Mouse (Mus musculus) lung, adult 18-20 months (tissue): Measurements from ENCODE around the gene Olfr1442.
"Not testable (repeated sequence)": the region's sequence is repeated elsewhere in the genome, so short reads cannot be mapped to it uniquely, and the experiment has no call there.

Source experiments
- DNase-seq, 2 experiments: peaks; one replicate each; pipeline ENCODE4 v3.0.0; 2022; ENCODE audit warnings: mixed read lengths in 2 of 2

Olfr1442 gene

GRCm38 (mm10) chr19:12670139-12670538, at the start of gene Olfr1442:
Gene Olfr1442 (plus strand): TSS chr19:12670439.
- DNase-seq = no peak

GRCm38 (mm10) chr19:12633176-12633575, 37.1 kb upstream of the Olfr1442 start, which contains the start of gene Glyat:
Gene Glyat (plus strand): TSS chr19:12633308.
- DNase-seq = no peak

GRCm38 (mm10) chr19:12634259-12634658, 36.0 kb upstream of the Olfr1442 start:
- no peak for DNase-seq

- DNase-seq = no peak
Observed at GRCm38 (mm10) chr19:12634963-12635362, 35.3 kb upstream of the Olfr1442 start.

- DNase-seq = no peak
Observed at GRCm38 (mm10) chr19:12636863-12637262, 33.4 kb upstream of the Olfr1442 start.

- DNase-seq = no peak
Observed at GRCm38 (mm10) chr19:12638049-12638448, 32.2 kb upstream of the Olfr1442 start.

GRCm38 (mm10) chr19:12649511-12649910, 20.7 kb upstream of the Olfr1442 start:
- no peak for DNase-seq

- DNase-seq = no peak
Observed at GRCm38 (mm10) chr19:12666156-12666555, 4.1 kb upstream of the Olfr1442 start.

- not testable (repeated sequence) for DNase-seq
Observed at GRCm38 (mm10) chr19:12668601-12669000, 1.6 kb upstream of the Olfr1442 start.

- no peak for DNase-seq
Observed at GRCm38 (mm10) chr19:12671051-12671450, 812 bp downstream of the Olfr1442 start.

- DNase-seq = no peak
Observed at GRCm38 (mm10) chr19:12677812-12678211, 7.6 kb downstream of the Olfr1442 start, which contains the start of gene Olfr1443. Gene Olfr1443 (plus strand): TSS chr19:12678112.

GRCm38 (mm10) chr19:12684638-12685037, 14.4 kb downstream of the Olfr1442 start:
- DNase-seq = no peak

GRCm38 (mm10) chr19:12685231-12685630, 15.0 kb downstream of the Olfr1442 start:
- DNase-seq = no peak

- DNase-seq = no peak
Observed at GRCm38 (mm10) chr19:12695590-12695989, 25.4 kb downstream of the Olfr1442 start, which contains the start of gene Keg1. Gene Keg1 (plus strand): TSS chr19:12695786.

- no peak for DNase-seq
Observed at GRCm38 (mm10) chr19:12696221-12696620, 26.0 kb downstream of the Olfr1442 start.

- no peak for DNase-seq
Observed at GRCm38 (mm10) chr19:12708458-12708857, 38.2 kb downstream of the Olfr1442 start.

GRCm38 (mm10) chr19:12708986-12709385, 38.7 kb downstream of the Olfr1442 start:
- DNase-seq = no peak

GRCm38 (mm10) chr19:12719189-12719588, 49.0 kb downstream of the Olfr1442 start:
- DNase-seq = no peak

- no peak for DNase-seq
Observed at GRCm38 (mm10) chr19:12720463-12720862, 50.2 kb downstream of the Olfr1442 start.

- DNase-seq = not testable (repeated sequence)
Observed at GRCm38 (mm10) chr19:12720919-12721318, 50.7 kb downstream of the Olfr1442 start.

- not testable (repeated sequence) for DNase-seq
Observed at GRCm38 (mm10) chr19:12721596-12721995, 51.4 kb downstream of the Olfr1442 start.

- DNase-seq = peak; percentile 26 to 39
Observed at GRCm38 (mm10) chr19:12722308-12722707, 52.1 kb downstream of the Olfr1442 start.

GRCm38 (mm10) chr19:12725851-12726250, 55.6 kb downstream of the Olfr1442 start:
- no peak for DNase-seq
